Mouse (Mus musculus): ENCODE data around the gene Sf3a1. TPM values are rescaled to one million over a fixed set of nuclear protein-coding genes. Genes with fewer than 3 reads are reported as not detected.

Gene Sf3a1
- polyA plus RNA-seq, 1 experiment from 2014 or later = 38.7 TPM

GRCm38 (mm10) chr11:4203705-4204074 is 43.5 kb downstream of the Sf3a1 start:
- Histone ChIP-seq H3K9ac (ENCODE audit: low read depth, low read length) (no peak overlapping the region), H3K4me3 (ENCODE audit: low read length) (no peak overlapping the region), H3K27ac (ENCODE audit: low read depth, low read length) (peak overlapping the region; percentile 19; the same call in 1 of the 2 replicates), H3K27me3 (replicated peaks; ENCODE audit: control insufficient read depth, insufficient read depth, low read length) (no peaks in the 10 kb centered on the region), H3K4me1 (ENCODE audit: control insufficient read depth, insufficient read depth, low read depth, low read length) (no peaks in the 10 kb centered on the region), H3K9me3 (ENCODE audit: control insufficient read depth, low read length) (no peaks in the 10 kb centered on the region), H3K4me2 (ENCODE audit: low read length) (no peak overlapping the region), H3K36me3 (ENCODE audit: control insufficient read depth, insufficient read depth, low read length) (peaks cover 2% of the 10 kb centered on the region; the same call in 1 of the 2 replicates)
- WGBS = 39% methylated on average over 2 of the region's 2 CpGs
- peak; percentile 77 for ATAC-seq

- Histone ChIP-seq H3K27ac (ENCODE audit: low read depth, low read length) (no peak overlapping the region), H3K9me3 (ENCODE audit: control insufficient read depth, low read length) (no peaks in the 10 kb centered on the region), H3K4me1 (ENCODE audit: control insufficient read depth, insufficient read depth, low read depth, low read length) (no peaks in the 10 kb centered on the region), H3K4me2 (ENCODE audit: low read length) (no peak overlapping the region), H3K36me3 (ENCODE audit: control insufficient read depth, insufficient read depth, low read length) (peaks cover 6% of the 10 kb centered on the region), H3K4me3 (ENCODE audit: low read length) (no peak overlapping the region), H3K27me3 (replicated peaks; ENCODE audit: control insufficient read depth, insufficient read depth, low read length) (no peaks in the 10 kb centered on the region), H3K9ac (ENCODE audit: low read depth, low read length) (no peak overlapping the region)
- WGBS = 88% methylated on average over 5 of the region's 5 CpGs
- ATAC-seq = no peak
These were observed 45.0 kb downstream of the Sf3a1 start for GRCm38 (mm10) chr11:4205097-4205655.

GRCm38 (mm10) chr11:4205951-4206350 is 45.8 kb downstream of the Sf3a1 start:
- H3K4me3 ChIP-seq (ENCODE audit: low read length) = no peak overlapping the region
- H3K9ac ChIP-seq (ENCODE audit: low read depth, low read length) = no peak overlapping the region
- no peaks in the 10 kb centered on the region for H3K4me1 ChIP-seq (ENCODE audit: control insufficient read depth, insufficient read depth, low read depth, low read length)
- H3K27ac ChIP-seq (ENCODE audit: low read depth, low read length) = no peak overlapping the region
- WGBS = 87% methylated on average over 7 of the region's 7 CpGs
- H3K4me2 ChIP-seq (ENCODE audit: low read length) = no peak overlapping the region
- no peak for ATAC-seq
- H3K9me3 ChIP-seq (ENCODE audit: control insufficient read depth, low read length) = no peaks in the 10 kb centered on the region
- H3K27me3 ChIP-seq (replicated peaks; ENCODE audit: control insufficient read depth, insufficient read depth, low read length) = no peaks in the 10 kb centered on the region
- H3K36me3 ChIP-seq (ENCODE audit: control insufficient read depth, insufficient read depth, low read length) = peaks cover 8% of the 10 kb centered on the region

- ATAC-seq = no peak
- WGBS = 89% methylated on average over 6 of the region's 6 CpGs
- Histone ChIP-seq H3K4me1 (ENCODE audit: control insufficient read depth, insufficient read depth, low read depth, low read length) (no peaks in the 10 kb centered on the region), H3K9me3 (ENCODE audit: control insufficient read depth, low read length) (no peaks in the 10 kb centered on the region), H3K4me2 (ENCODE audit: low read length) (no peak overlapping the region), H3K27ac (ENCODE audit: low read depth, low read length) (no peak overlapping the region), H3K4me3 (ENCODE audit: low read length) (no peak overlapping the region), H3K27me3 (replicated peaks; ENCODE audit: control insufficient read depth, insufficient read depth, low read length) (no peaks in the 10 kb centered on the region), H3K9ac (ENCODE audit: low read depth, low read length) (no peak overlapping the region), H3K36me3 (ENCODE audit: control insufficient read depth, insufficient read depth, low read length) (peaks cover 8% of the 10 kb centered on the region)
These were observed 46.4 kb downstream of the Sf3a1 start for GRCm38 (mm10) chr11:4206563-4206962.

GRCm38 (mm10) chr11:4207655-4208054 is 47.5 kb downstream of the Sf3a1 start:
- Histone ChIP-seq H3K27ac (ENCODE audit: low read depth, low read length) (no peak overlapping the region), H3K4me2 (ENCODE audit: low read length) (no peak overlapping the region), H3K9me3 (ENCODE audit: control insufficient read depth, low read length) (no peaks in the 10 kb centered on the region), H3K4me3 (ENCODE audit: low read length) (no peak overlapping the region), H3K27me3 (replicated peaks; ENCODE audit: control insufficient read depth, insufficient read depth, low read length) (no peaks in the 10 kb centered on the region), H3K36me3 (ENCODE audit: control insufficient read depth, insufficient read depth, low read length) (peaks cover 14% of the 10 kb centered on the region), H3K9ac (ENCODE audit: low read depth, low read length) (no peak overlapping the region), H3K4me1 (ENCODE audit: control insufficient read depth, insufficient read depth, low read depth, low read length) (no peaks in the 10 kb centered on the region)
- WGBS = 95% methylated on average over 9 of the region's 9 CpGs
- no peak for ATAC-seq

GRCm38 (mm10) chr11:4209556-4209955 is 49.4 kb downstream of the Sf3a1 start:
- no peak overlapping the region for H3K4me2 ChIP-seq (ENCODE audit: low read length)
- no peak overlapping the region for H3K4me3 ChIP-seq (ENCODE audit: low read length)
- no peak overlapping the region for H3K27ac ChIP-seq (ENCODE audit: low read depth, low read length)
- 81% methylated on average over 5 of the region's 5 CpGs for WGBS
- no peaks in the 10 kb centered on the region for H3K4me1 ChIP-seq (ENCODE audit: control insufficient read depth, insufficient read depth, low read depth, low read length)
- peaks cover 28% of the 10 kb centered on the region for H3K36me3 ChIP-seq (ENCODE audit: control insufficient read depth, insufficient read depth, low read length)
- no peak overlapping the region for H3K9ac ChIP-seq (ENCODE audit: low read depth, low read length)
- H3K9me3 ChIP-seq (ENCODE audit: control insufficient read depth, low read length) = no peaks in the 10 kb centered on the region
- no peak for ATAC-seq
- no peaks in the 10 kb centered on the region for H3K27me3 ChIP-seq (replicated peaks; ENCODE audit: control insufficient read depth, insufficient read depth, low read length)

- no peaks in the 10 kb centered on the region for H3K4me1 ChIP-seq (ENCODE audit: control insufficient read depth, insufficient read depth, low read depth, low read length)
- no peak overlapping the region for H3K27ac ChIP-seq (ENCODE audit: low read depth, low read length)
- H3K4me2 ChIP-seq (ENCODE audit: low read length) = no peak overlapping the region
- ATAC-seq = no peak
- no peak overlapping the region for H3K9ac ChIP-seq (ENCODE audit: low read depth, low read length)
- no peak overlapping the region for H3K4me3 ChIP-seq (ENCODE audit: low read length)
- WGBS = 56% methylated on average over 1 of the region's 1 CpGs
- H3K9me3 ChIP-seq (ENCODE audit: control insufficient read depth, low read length) = no peaks in the 10 kb centered on the region
- no peaks in the 10 kb centered on the region for H3K27me3 ChIP-seq (replicated peaks; ENCODE audit: control insufficient read depth, insufficient read depth, low read length)
- peaks cover 32% of the 10 kb centered on the region for H3K36me3 ChIP-seq (ENCODE audit: control insufficient read depth, insufficient read depth, low read length)
These were observed 50.6 kb downstream of the Sf3a1 start for GRCm38 (mm10) chr11:4210786-4211185.

GRCm38 (mm10) chr11:4213107-4213506 is 53.0 kb downstream of the Sf3a1 start:
- peaks cover 7% of the 10 kb centered on the region for H3K27me3 ChIP-seq (replicated peaks; ENCODE audit: control insufficient read depth, insufficient read depth, low read length)
- no peak overlapping the region for H3K4me2 ChIP-seq (ENCODE audit: low read length)
- H3K4me1 ChIP-seq (ENCODE audit: control insufficient read depth, insufficient read depth, low read depth, low read length) = peaks cover 3% of the 10 kb centered on the region; the same call in 1 of the 2 replicates
- H3K9ac ChIP-seq (ENCODE audit: low read depth, low read length) = no peak overlapping the region
- no peak for ATAC-seq
- no peak overlapping the region for H3K4me3 ChIP-seq (ENCODE audit: low read length)
- 90% methylated on average over 10 of the region's 10 CpGs for WGBS
- peaks cover 31% of the 10 kb centered on the region for H3K36me3 ChIP-seq (ENCODE audit: control insufficient read depth, insufficient read depth, low read length)
- H3K27ac ChIP-seq (ENCODE audit: low read depth, low read length) = no peak overlapping the region
- H3K9me3 ChIP-seq (ENCODE audit: control insufficient read depth, low read length) = peaks cover 5% of the 10 kb centered on the region; the same call in 1 of the 2 replicates

- Histone ChIP-seq H3K9me3 (ENCODE audit: control insufficient read depth, low read length) (peaks cover 5% of the 10 kb centered on the region; the same call in 1 of the 2 replicates), H3K9ac (ENCODE audit: low read depth, low read length) (no peak overlapping the region), H3K4me1 (ENCODE audit: control insufficient read depth, insufficient read depth, low read depth, low read length) (peaks cover 6% of the 10 kb centered on the region; the same call in 1 of the 2 replicates), H3K36me3 (ENCODE audit: control insufficient read depth, insufficient read depth, low read length) (peaks cover 30% of the 10 kb centered on the region), H3K27me3 (replicated peaks; ENCODE audit: control insufficient read depth, insufficient read depth, low read length) (peaks cover 11% of the 10 kb centered on the region), H3K4me2 (ENCODE audit: low read length) (no peak overlapping the region), H3K4me3 (ENCODE audit: low read length) (no peak overlapping the region), H3K27ac (ENCODE audit: low read depth, low read length) (no peak overlapping the region)
- WGBS = 91% methylated on average over 14 of the region's 14 CpGs
- no peak for ATAC-seq
These were observed 54.4 kb downstream of the Sf3a1 start for GRCm38 (mm10) chr11:4214572-4214971.

Data from hindbrain, embryonic 16.5 days (tissue).